Mouse (Mus musculus): Measurements from ENCODE around the gene Dyrk4. TPM values are rescaled to one million over a fixed set of nuclear protein-coding genes. Genes with fewer than 3 reads are reported as not detected.

Dyrk4 gene
- polyA plus RNA-seq, 1 experiment, result not detected

DNA sequence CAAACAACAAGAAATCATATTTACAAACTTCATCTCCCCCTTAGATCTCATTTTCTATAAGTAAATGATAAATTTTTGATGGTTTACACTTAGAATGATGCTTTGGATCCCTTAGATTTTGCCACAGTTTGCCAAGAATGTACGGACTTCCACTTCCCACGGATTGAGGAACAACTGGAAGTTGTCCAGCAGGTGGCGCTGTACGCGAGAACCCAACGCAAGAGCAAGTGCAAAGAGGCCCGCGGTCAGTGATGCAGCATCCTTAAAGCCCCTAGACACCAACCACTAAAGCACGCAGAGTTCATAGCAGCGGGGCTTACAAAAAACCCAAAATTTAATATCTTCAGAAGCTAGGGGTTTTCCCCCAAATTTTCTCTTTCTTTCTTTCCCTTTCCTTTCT is 34.1 kb upstream of the Dyrk4 start:
- H3K4me3 ChIP-seq (ENCODE audit: low read depth, low read length), result no peak overlapping the region
- H3K9me3 ChIP-seq (replicated peaks; ENCODE audit: control insufficient read depth, insufficient read depth, low read length, poor library complexity, severe bottlenecking), result no peaks in the 10 kb centered on the region
- H3K9ac ChIP-seq (ENCODE audit: low read depth, poor library complexity, severe bottlenecking), result no peak overlapping the region
- no peaks in the 10 kb centered on the region for H3K4me1 ChIP-seq (ENCODE audit: control insufficient read depth, insufficient read depth, low read length)
- H3K27ac ChIP-seq (ENCODE audit: insufficient read depth, low read length), result no peak overlapping the region
- TF ChIP-seq EP300 (IDR thresholded peaks at IDR 0.05; ENCODE audit: insufficient read depth, low read depth, low read length), result no peak
- peak; percentile 93 for TF ChIP-seq CTCF (IDR thresholded peaks at IDR 0.05; ENCODE audit: low read depth, low read length)
- no peaks in the 10 kb centered on the region for H3K27me3 ChIP-seq (ENCODE audit: control insufficient read depth, insufficient read depth, low read length, poor library complexity, severe bottlenecking)
- no peaks in the 10 kb centered on the region for H3K36me3 ChIP-seq (ENCODE audit: control insufficient read depth, insufficient read depth, low read length, poor library complexity, severe bottlenecking)

- H3K9ac ChIP-seq (ENCODE audit: low read depth, poor library complexity, severe bottlenecking), result no peak overlapping the region
- no peaks in the 10 kb centered on the region for H3K9me3 ChIP-seq (replicated peaks; ENCODE audit: control insufficient read depth, insufficient read depth, low read length, poor library complexity, severe bottlenecking)
- no peaks in the 10 kb centered on the region for H3K4me1 ChIP-seq (ENCODE audit: control insufficient read depth, insufficient read depth, low read length)
- TF ChIP-seq CTCF (IDR thresholded peaks at IDR 0.05; ENCODE audit: low read depth, low read length), result no peak
- H3K27me3 ChIP-seq (ENCODE audit: control insufficient read depth, insufficient read depth, low read length, poor library complexity, severe bottlenecking), result no peaks in the 10 kb centered on the region
- H3K27ac ChIP-seq (ENCODE audit: insufficient read depth, low read length), result no peak overlapping the region
- H3K4me3 ChIP-seq (ENCODE audit: low read depth, low read length), result no peak overlapping the region
- peaks cover 2% of the 10 kb centered on the region for H3K36me3 ChIP-seq (ENCODE audit: control insufficient read depth, insufficient read depth, low read length, poor library complexity, severe bottlenecking)
Measured at GRCm38 (mm10) chr6:126948336-126948735, 26.7 kb upstream of the Dyrk4 start.

DNA sequence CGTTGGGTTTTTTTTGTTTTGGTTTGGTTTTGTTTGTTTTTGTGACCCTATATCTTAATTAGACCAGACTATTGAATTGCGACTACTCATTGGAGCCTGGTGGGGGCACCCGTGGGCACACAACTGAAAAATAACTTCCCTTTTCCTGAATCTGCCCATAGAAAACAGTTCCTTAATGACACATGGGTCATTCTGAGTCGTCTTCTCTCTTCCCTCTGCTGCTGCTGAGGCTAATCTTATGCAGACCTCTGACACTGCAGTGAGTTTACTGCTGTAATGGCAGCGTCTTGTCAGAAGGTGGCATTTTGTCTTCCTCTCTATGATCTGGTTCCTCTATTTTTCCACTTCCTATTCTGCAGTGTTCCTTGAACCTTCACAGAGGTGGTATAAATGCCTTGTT is 18.8 kb upstream of the Dyrk4 start:
- H3K9me3 ChIP-seq (replicated peaks; ENCODE audit: control insufficient read depth, insufficient read depth, low read length, poor library complexity, severe bottlenecking), result no peaks in the 10 kb centered on the region
- H3K4me3 ChIP-seq (ENCODE audit: low read depth, low read length), result peak overlapping the region; percentile 49; the same call in 1 of the 2 replicates
- no peak for TF ChIP-seq EP300 (IDR thresholded peaks at IDR 0.05; ENCODE audit: insufficient read depth, low read depth, low read length)
- TF ChIP-seq POLR2A (IDR thresholded peaks at IDR 0.05; ENCODE audit: insufficient read depth, low read length), result no peak
- TF ChIP-seq CTCF (IDR thresholded peaks at IDR 0.05; ENCODE audit: low read depth, low read length), result no peak
- H3K9ac ChIP-seq (ENCODE audit: low read depth, poor library complexity, severe bottlenecking), result peak overlapping the region; percentile 30
- H3K27ac ChIP-seq (ENCODE audit: insufficient read depth, low read length), result no peak overlapping the region
- H3K36me3 ChIP-seq (ENCODE audit: control insufficient read depth, insufficient read depth, low read length, poor library complexity, severe bottlenecking), result peaks cover 2% of the 10 kb centered on the region
- H3K27me3 ChIP-seq (ENCODE audit: control insufficient read depth, insufficient read depth, low read length, poor library complexity, severe bottlenecking), result no peaks in the 10 kb centered on the region
- H3K4me1 ChIP-seq (ENCODE audit: control insufficient read depth, insufficient read depth, low read length), result no peaks in the 10 kb centered on the region

- H3K9me3 ChIP-seq (replicated peaks; ENCODE audit: control insufficient read depth, insufficient read depth, low read length, poor library complexity, severe bottlenecking), result no peaks in the 10 kb centered on the region
- H3K27me3 ChIP-seq (ENCODE audit: control insufficient read depth, insufficient read depth, low read length, poor library complexity, severe bottlenecking), result no peaks in the 10 kb centered on the region
- TF ChIP-seq CTCF (IDR thresholded peaks at IDR 0.05; ENCODE audit: low read depth, low read length) (no peak), EP300 (IDR thresholded peaks at IDR 0.05; ENCODE audit: insufficient read depth, low read depth, low read length) (peak; percentile 29; the same call in 1 of the 2 replicates), POLR2A (IDR thresholded peaks at IDR 0.05; ENCODE audit: insufficient read depth, low read length) (peak; percentile 80)
- H3K4me3 ChIP-seq (ENCODE audit: low read depth, low read length), result peak within 1 kb of the TSS; percentile 100
- H3K9ac ChIP-seq (ENCODE audit: low read depth, poor library complexity, severe bottlenecking), result peak within 1 kb of the TSS; percentile 88
- H3K36me3 ChIP-seq (ENCODE audit: control insufficient read depth, insufficient read depth, low read length, poor library complexity, severe bottlenecking), result peaks cover 3% of the 10 kb centered on the region; the same call in 1 of the 2 replicates
- H3K27ac ChIP-seq (ENCODE audit: insufficient read depth, low read length), result no peak within 1 kb of the TSS
- H3K4me1 ChIP-seq (ENCODE audit: control insufficient read depth, insufficient read depth, low read length), result no peaks in the 10 kb centered on the region
Measured at GRCm38 (mm10) chr6:126939487-126940171, 18.0 kb upstream of the Dyrk4 start, which contains the start of the genes Rad51ap1 and D6Wsu163e. Rad51ap1 (minus strand) TSS chr6:126939587. D6Wsu163e (plus strand) TSS chr6:126939962.

DNA sequence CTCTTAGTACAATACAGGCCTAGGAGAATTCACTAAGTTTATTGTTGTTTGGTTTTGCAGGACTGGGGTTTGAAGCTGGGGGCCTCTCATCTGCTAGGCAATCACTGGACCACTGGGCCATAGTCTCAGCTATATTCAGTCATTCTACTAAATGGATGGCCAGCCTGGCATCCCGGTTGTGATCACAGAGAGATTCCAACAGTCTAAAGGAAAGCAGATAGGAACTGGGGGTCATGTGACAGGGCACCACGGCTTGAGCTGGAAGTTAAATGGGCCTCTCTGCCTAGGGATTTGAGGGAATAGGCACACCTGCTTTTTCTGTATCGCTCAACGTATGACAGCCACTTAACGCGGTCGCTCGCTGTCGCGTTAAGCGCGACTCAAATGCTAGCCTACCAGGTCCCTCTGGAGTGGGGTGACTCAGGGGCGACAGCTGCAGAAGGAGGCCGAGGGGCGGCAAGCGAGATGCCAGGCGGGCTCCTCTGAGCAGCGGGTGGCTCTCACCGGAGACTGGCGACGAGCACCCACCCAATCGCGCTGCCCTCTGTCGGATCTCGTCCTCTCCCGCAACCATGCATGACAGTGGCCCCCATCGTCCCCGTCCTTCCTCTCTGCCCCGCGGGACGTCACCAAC is 17.3 kb upstream of the Dyrk4 start:
- H3K27me3 ChIP-seq (ENCODE audit: control insufficient read depth, insufficient read depth, low read length, poor library complexity, severe bottlenecking), result no peaks in the 10 kb centered on the region
- H3K36me3 ChIP-seq (ENCODE audit: control insufficient read depth, insufficient read depth, low read length, poor library complexity, severe bottlenecking), result peaks cover 8% of the 10 kb centered on the region
- H3K9ac ChIP-seq (ENCODE audit: low read depth, poor library complexity, severe bottlenecking), result peak overlapping the region; percentile 88
- TF ChIP-seq EP300 (IDR thresholded peaks at IDR 0.05; ENCODE audit: insufficient read depth, low read depth, low read length) (no peak), CTCF (IDR thresholded peaks at IDR 0.05; ENCODE audit: low read depth, low read length) (no peak), POLR2A (IDR thresholded peaks at IDR 0.05; ENCODE audit: insufficient read depth, low read length) (no peak)
- peak overlapping the region; percentile 100 for H3K4me3 ChIP-seq (ENCODE audit: low read depth, low read length)
- H3K27ac ChIP-seq (ENCODE audit: insufficient read depth, low read length), result no peak overlapping the region
- no peaks in the 10 kb centered on the region for H3K9me3 ChIP-seq (replicated peaks; ENCODE audit: control insufficient read depth, insufficient read depth, low read length, poor library complexity, severe bottlenecking)
- H3K4me1 ChIP-seq (ENCODE audit: control insufficient read depth, insufficient read depth, low read length), result no peaks in the 10 kb centered on the region

DNA sequence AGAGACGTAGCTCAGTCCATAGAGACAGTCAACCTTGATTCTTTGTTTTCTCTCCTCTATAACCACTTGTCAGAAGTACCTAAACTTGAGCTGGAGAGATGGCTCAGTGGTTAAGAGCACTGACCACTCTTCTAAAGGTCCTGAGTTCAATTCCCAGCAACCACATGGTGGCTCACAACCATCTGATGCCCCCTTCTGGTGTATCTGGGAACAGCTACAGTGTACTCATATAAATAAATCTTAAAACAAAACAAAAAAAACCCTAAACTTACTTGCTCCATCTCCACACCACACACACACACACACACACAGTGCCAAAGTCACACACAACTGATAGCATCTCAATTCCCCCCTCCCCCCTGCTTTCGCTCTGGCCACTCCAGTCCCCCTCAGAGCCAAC is 16.4 kb upstream of the Dyrk4 start:
- Histone ChIP-seq H3K9ac (ENCODE audit: low read depth, poor library complexity, severe bottlenecking) (peak overlapping the region; percentile 88), H3K27me3 (ENCODE audit: control insufficient read depth, insufficient read depth, low read length, poor library complexity, severe bottlenecking) (no peaks in the 10 kb centered on the region), H3K27ac (ENCODE audit: insufficient read depth, low read length) (no peak overlapping the region), H3K4me1 (ENCODE audit: control insufficient read depth, insufficient read depth, low read length) (no peaks in the 10 kb centered on the region), H3K4me3 (ENCODE audit: low read depth, low read length) (peak overlapping the region; percentile 50), H3K9me3 (replicated peaks; ENCODE audit: control insufficient read depth, insufficient read depth, low read length, poor library complexity, severe bottlenecking) (no peaks in the 10 kb centered on the region), H3K36me3 (ENCODE audit: control insufficient read depth, insufficient read depth, low read length, poor library complexity, severe bottlenecking) (peaks cover 17% of the 10 kb centered on the region)
- TF ChIP-seq POLR2A (IDR thresholded peaks at IDR 0.05; ENCODE audit: insufficient read depth, low read length) (no peak), CTCF (IDR thresholded peaks at IDR 0.05; ENCODE audit: low read depth, low read length) (no peak)
